Mouse (Mus musculus) stomach, postnatal 0 days (tissue): Measurements from ENCODE around the gene Cage1.

Source experiments
- CTCF ChIP-seq: IDR thresholded peaks from 2 replicates; pipeline ENCODE4 v1.5.1; 2016; ENCODE audit warnings: antibody characterized with exemption, low read depth, mild to moderate bottlenecking, moderate library complexity
- EP300 ChIP-seq: optimal IDR thresholded peaks from 2 replicates; pipeline ENCODE3; 2016; ENCODE audit warnings: antibody characterized with exemption

- TF ChIP-seq CTCF (no peak), EP300 (no peak)
Observed at GRCm38 (mm10) chr13:38012436-38012835, 24.4 kb downstream of the Cage1 start.
